Mouse (Mus musculus) midbrain, embryonic 16.5 days (tissue): ENCODE measurements around the gene Snx10. TPM values are rescaled to one million over a fixed set of nuclear protein-coding genes. Genes with fewer than 3 reads are reported as not detected.

Source experiments
- ATAC-seq: fragments of 200-750 bp; cut with Nextera tagmentation; 2 replicates; pipeline ENCODE4 v1.8.0; 2017; ENCODE audit warnings: moderate TSS enrichment
- H3K27ac ChIP-seq: fragments of 300-500 bp; sonication (generic); 2 replicates; pipeline ENCODE4 v1.5.1; 2014; ENCODE audit warnings: mild to moderate bottlenecking, low read length, mixed read lengths
- H3K27me3 ChIP-seq: fragments of 300-500 bp; sonication (generic); 2 replicates; pipeline ENCODE4 v1.6.1; 2014; ENCODE audit warnings: low read depth, low read length, mixed read lengths; ENCODE audit not compliant: control insufficient read depth, insufficient read depth
- H3K36me3 ChIP-seq: fragments of 300-500 bp; sonication (generic); 2 replicates; pipeline ENCODE4 v1.6.1; 2014; ENCODE audit warnings: mild to moderate bottlenecking, low read length, moderate library complexity, mixed read lengths; ENCODE audit not compliant: control insufficient read depth, insufficient read depth
- H3K4me1 ChIP-seq: fragments of 300-500 bp; sonication (generic); 2 replicates; pipeline ENCODE4 v1.6.1; 2014; ENCODE audit warnings: mild to moderate bottlenecking, low read length, mixed read lengths; ENCODE audit not compliant: control insufficient read depth, insufficient read depth
- H3K4me2 ChIP-seq: fragments of 300-500 bp; sonication (generic); 2 replicates; pipeline ENCODE4 v1.6.1; 2014; ENCODE audit warnings: mild to moderate bottlenecking, low read length, mixed read lengths
- H3K4me3 ChIP-seq: fragments of 300-500 bp; sonication (generic); 2 replicates; pipeline ENCODE4 v1.5.1; 2014; ENCODE audit warnings: low read depth, mild to moderate bottlenecking, low read length, moderate library complexity, mixed read lengths
- H3K9ac ChIP-seq: fragments of 300-500 bp; sonication (generic); 2 replicates; pipeline ENCODE4 v1.6.1; 2014; ENCODE audit warnings: low read depth, low read length, mixed read lengths
- H3K9me3 ChIP-seq: fragments of 300-500 bp; sonication (generic); replicated peaks from 2 replicates; pipeline ENCODE4 v1.6.1; 2014; ENCODE audit warnings: mild to moderate bottlenecking, low read length, mixed read lengths; ENCODE audit not compliant: control insufficient read depth, poor library complexity, severe bottlenecking
- WGBS: fragments of 180-500 bp; shearing (Covaris S2); extraction: QIAGEN DNeasy Blood & Tissue Kit; methylation state at CpG from one replicate; pipeline ENCODE4 v1.1.7; 2014; 5-methylcytosine and 5-hydroxymethylcytosine counted together
- polyA plus RNA-seq: library from polyadenylated mRNA; unstranded; fragments of >200 nt; fragmentation: Nextera tagmentation; extraction: Ambion mirVana; gene quantifications from 2 replicates; pipeline ENCODE4 v1.2.1, GENCODE M21; 2015

Gene Snx10
- polyA plus RNA-seq, 1 experiment from 2014 or later: 68.9 TPM

DNA sequence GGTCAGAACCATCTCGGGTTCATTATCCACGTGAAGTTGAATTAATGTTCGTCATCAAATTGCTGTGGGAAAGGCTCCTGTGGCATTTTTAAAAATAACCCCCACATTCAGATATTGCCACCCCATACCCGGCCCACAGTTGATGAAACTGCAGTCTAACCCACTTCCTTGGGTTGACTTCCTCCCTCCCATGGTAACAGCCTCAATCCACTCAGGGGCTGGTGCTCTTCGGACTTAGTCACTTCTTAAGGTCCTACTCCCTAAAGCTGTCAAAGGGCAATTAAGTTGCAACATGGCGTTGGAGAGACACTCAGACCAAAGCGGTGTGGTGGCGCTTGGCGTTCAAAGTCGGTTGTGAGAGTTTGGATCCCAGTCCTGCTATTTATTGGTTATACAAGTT is 80.0 kb downstream of the Snx10 start:
- ATAC-seq: no peak
- Histone ChIP-seq H3K9ac (no peak overlapping the region), H3K4me2 (no peak overlapping the region), H3K4me1 (peaks cover 34% of the 10 kb centered on the region), H3K4me3 (no peak overlapping the region), H3K27me3 (no peaks in the 10 kb centered on the region), H3K36me3 (no peaks in the 10 kb centered on the region), H3K27ac (no peak overlapping the region; the same call in 1 of the 2 replicates), H3K9me3 (no peaks in the 10 kb centered on the region)
- 86% methylated on average over 10 of the region's 10 CpGs for WGBS

DNA sequence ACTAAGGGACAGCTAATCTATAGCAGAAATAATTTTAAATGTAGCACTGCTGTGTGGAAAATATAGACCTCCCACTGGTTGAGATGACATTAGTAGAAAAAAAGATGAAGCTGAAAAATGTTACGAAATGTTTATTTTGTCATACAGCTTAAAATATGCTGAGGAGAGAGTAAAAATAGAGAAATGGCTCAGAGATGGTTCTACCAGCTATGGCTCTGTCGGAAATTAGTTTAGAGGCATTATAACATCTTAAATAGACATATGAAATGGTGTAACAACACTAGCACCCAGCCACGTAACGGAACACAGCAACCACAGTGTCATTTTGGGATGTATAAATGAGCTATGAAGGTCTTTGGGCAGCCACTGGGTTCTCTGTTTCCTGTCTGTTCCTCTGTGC is 82.5 kb downstream of the Snx10 start:
- Histone ChIP-seq H3K27ac (peak overlapping the region; percentile 78), H3K4me2 (no peak overlapping the region), H3K9me3 (no peaks in the 10 kb centered on the region), H3K4me1 (peaks cover 39% of the 10 kb centered on the region), H3K27me3 (no peaks in the 10 kb centered on the region), H3K36me3 (no peaks in the 10 kb centered on the region), H3K4me3 (no peak overlapping the region), H3K9ac (no peak overlapping the region)
- 62% methylated on average over 4 of the region's 4 CpGs for WGBS
- no peak for ATAC-seq

DNA sequence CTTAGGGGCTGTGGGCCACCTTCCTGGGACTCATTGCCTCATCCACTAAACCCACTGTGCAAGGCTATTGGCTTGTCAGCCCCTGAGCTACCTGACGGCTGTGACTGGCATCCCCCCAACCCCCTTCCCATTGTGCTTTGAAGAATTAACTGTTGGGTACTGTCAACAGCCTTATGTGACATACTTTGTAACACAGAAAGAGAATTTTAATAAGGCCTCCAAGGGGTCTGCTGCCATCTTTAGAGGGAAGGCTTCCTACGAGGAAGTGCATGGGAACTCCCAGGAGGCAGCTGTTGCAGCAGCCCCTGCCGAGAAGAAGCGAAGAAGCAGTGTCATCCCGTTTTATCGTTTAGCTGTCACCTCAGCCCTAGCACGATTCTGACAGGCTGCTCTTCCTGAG is 83.1 kb downstream of the Snx10 start:
- Histone ChIP-seq H3K4me1 (peaks cover 39% of the 10 kb centered on the region), H3K27ac (peak overlapping the region; percentile 78), H3K9ac (no peak overlapping the region), H3K4me2 (no peak overlapping the region), H3K9me3 (no peaks in the 10 kb centered on the region), H3K36me3 (no peaks in the 10 kb centered on the region), H3K27me3 (no peaks in the 10 kb centered on the region), H3K4me3 (no peak overlapping the region)
- WGBS: 21% methylated on average over 7 of the region's 7 CpGs
- ATAC-seq: peak; percentile 84

DNA sequence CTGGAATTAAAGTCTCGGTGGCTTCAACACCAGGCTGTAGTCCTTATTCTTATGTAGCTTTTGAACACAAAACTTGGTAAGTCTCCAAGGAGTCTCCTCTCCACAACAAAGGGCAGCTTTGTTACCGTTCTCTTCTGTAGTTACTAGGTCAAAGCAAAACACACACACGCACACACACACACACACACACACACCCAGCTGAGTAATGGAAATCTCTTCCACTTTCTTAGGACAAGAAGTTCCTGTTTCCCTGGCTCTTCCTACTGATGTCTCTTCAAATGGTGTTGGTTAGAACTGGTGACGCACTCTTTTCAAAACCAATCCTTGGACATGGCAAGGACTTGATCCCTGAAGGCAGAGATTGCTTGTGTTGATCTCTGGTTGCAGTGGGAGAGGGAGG is 87.9 kb downstream of the Snx10 start:
- no peaks in the 10 kb centered on the region for H3K27me3 ChIP-seq
- ATAC-seq: no peak
- no peaks in the 10 kb centered on the region for H3K9me3 ChIP-seq
- WGBS: 78% methylated on average over 4 of the region's 4 CpGs
- H3K27ac ChIP-seq: peak overlapping the region; percentile 93; the same call in 1 of the 2 replicates
- H3K4me1 ChIP-seq: peaks cover 26% of the 10 kb centered on the region
- H3K9ac ChIP-seq: no peak overlapping the region
- H3K36me3 ChIP-seq: no peaks in the 10 kb centered on the region
- no peak overlapping the region for H3K4me2 ChIP-seq
- H3K4me3 ChIP-seq: no peak overlapping the region

DNA sequence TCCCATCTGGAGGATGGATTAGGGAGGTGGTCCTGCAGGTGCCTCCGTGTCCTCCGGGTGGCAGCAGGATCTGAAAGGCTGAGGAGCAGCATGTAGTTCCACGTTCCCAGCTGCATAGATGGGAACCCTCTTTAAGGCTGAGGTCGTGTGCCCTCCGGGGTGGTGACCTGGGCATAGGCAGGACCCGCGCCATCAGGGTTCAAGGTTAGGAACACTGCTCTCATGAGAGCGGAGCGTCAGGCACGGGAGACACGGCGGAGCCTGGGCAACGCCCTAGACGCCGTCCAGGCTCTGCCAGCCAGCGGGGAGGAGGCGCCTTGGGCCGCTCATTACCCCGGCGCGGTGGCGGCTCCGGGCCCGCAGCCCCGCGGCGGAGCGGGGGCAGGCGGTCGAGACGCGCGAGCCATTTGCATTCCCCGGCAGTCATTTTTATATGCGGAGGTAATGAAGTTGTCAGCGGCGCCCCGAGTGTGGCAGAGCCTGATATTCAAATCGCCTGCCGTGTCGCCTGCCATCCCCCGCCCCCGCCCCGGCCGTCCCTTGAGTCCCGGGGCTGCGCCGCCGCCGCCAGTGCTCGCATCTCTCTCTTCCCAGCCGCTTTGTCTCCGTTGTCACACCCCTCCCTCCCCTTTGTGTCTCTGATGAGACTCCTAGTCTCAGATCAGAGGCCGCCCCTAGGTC is 88.8 kb downstream of the Snx10 start:
- H3K9me3 ChIP-seq: no peaks in the 10 kb centered on the region
- H3K4me2 ChIP-seq: peak overlapping the region; percentile 90
- no peaks in the 10 kb centered on the region for H3K36me3 ChIP-seq
- peak; percentile 89 for ATAC-seq
- H3K27ac ChIP-seq: peak overlapping the region; percentile 93
- under 1% methylated on average over 52 of the region's 54 CpGs for WGBS
- peak overlapping the region; percentile 49 for H3K4me3 ChIP-seq
- H3K9ac ChIP-seq: peak overlapping the region; percentile 84
- H3K4me1 ChIP-seq: peaks cover 18% of the 10 kb centered on the region
- no peaks in the 10 kb centered on the region for H3K27me3 ChIP-seq

DNA sequence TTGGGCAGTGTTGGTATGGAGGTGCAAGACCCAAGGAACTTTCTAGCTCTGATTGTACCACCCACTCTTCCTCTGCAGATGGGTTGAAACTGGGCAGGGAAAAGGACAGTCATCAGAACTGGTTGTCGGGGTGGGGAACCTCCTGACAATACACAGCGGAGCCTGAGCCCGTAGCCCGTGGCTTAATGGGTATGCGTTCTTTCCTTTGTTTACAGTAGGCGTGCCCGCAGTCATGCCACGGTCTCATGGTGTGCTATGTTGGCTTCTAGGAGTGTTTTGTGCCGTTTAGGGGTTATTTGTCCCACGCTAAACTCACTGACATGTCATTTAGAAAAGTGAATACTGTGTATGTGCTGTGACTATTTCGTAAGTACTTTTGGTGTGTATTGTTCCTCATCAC is 90.0 kb downstream of the Snx10 start:
- no peak overlapping the region for H3K9ac ChIP-seq
- no peak overlapping the region for H3K4me2 ChIP-seq
- H3K36me3 ChIP-seq: no peaks in the 10 kb centered on the region
- peak overlapping the region; percentile 20; the same call in 1 of the 2 replicates for H3K27ac ChIP-seq
- peaks cover 17% of the 10 kb centered on the region for H3K4me1 ChIP-seq
- ATAC-seq: no peak
- no peaks in the 10 kb centered on the region for H3K27me3 ChIP-seq
- WGBS: 72% methylated on average over 11 of the region's 11 CpGs
- no peaks in the 10 kb centered on the region for H3K9me3 ChIP-seq
- H3K4me3 ChIP-seq: no peak overlapping the region

DNA sequence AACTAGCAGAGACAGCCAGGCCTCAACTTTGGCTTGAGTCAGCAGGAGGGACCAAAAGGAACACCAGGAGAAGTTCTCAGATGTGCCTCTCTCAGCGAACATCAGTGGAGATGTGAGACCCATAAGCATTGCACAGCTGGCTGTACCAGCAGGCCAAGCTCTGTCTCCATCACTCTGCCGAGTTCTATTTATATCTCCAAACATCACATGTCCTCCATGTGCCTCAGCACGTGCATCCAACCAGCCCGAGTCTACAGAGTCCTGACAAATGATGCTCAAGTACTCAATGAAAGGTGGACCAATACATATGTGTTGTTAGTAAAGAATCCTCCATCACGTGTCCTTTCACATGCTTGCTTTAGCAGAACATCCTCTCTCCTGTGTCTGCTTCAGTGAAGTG is 103.1 kb downstream of the Snx10 start:
- no peaks in the 10 kb centered on the region for H3K9me3 ChIP-seq
- 89% methylated on average over 5 of the region's 5 CpGs for WGBS

DNA sequence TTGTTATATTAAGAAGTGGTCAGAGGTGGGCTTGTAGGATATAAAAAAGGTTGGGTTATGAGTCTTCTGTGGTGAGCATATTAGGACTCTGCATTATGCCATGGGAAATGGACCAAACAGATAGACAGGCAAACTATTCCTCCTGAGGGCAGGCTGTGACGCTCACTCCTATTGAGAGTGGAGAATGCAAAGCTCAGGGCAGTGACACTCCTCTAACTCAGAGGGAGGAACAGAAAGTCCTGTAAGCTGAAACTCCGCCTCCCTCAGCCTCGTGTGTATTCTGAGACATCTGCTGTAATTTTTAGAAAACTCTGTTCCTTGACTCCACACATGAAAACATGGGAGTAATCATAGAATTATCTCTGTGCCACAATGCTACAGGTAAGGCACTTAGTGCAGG is 106.0 kb downstream of the Snx10 start:
- H3K36me3 ChIP-seq: no peaks in the 10 kb centered on the region
- no peak for ATAC-seq
- WGBS: 67% methylated on average over 3 of the region's 3 CpGs
- H3K4me1 ChIP-seq: no peaks in the 10 kb centered on the region
- no peaks in the 10 kb centered on the region for H3K27me3 ChIP-seq
- H3K9ac ChIP-seq: no peak overlapping the region
- no peak overlapping the region for H3K4me2 ChIP-seq
- no peak overlapping the region for H3K4me3 ChIP-seq
- H3K27ac ChIP-seq: no peak overlapping the region
- no peaks in the 10 kb centered on the region for H3K9me3 ChIP-seq

More for the DNA sequence above, 103.1 kb downstream of the Snx10 start:
- no peak overlapping the region for H3K27ac ChIP-seq
- no peak overlapping the region for H3K4me2 ChIP-seq
- H3K4me1 ChIP-seq: no peaks in the 10 kb centered on the region
- H3K27me3 ChIP-seq: no peaks in the 10 kb centered on the region
- no peak for ATAC-seq
- H3K9ac ChIP-seq: no peak overlapping the region
- no peak overlapping the region for H3K4me3 ChIP-seq
- H3K36me3 ChIP-seq: no peaks in the 10 kb centered on the region

DNA sequence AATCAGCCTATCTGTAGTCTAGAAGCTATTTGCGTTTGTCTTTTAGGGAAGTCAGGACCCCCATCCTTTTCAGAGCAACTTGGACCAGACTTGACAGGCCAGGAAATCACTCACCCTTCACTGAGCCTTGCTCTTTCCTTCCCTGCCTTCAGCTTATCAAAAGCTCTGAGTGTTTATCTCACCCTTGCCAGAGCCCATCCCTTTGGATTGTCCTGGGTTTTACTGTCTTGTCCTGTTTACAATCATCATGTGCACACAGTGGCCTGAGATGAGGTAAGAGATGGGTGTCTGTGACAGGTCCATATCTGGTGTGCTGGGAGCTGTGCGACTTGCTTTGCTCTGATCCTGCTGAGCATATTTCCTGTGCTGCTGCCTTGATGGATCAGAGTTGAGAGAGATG is 106.5 kb downstream of the Snx10 start:
- Histone ChIP-seq H3K27me3 (no peaks in the 10 kb centered on the region), H3K9me3 (no peaks in the 10 kb centered on the region), H3K4me1 (no peaks in the 10 kb centered on the region), H3K27ac (no peak overlapping the region), H3K4me2 (no peak overlapping the region), H3K9ac (no peak overlapping the region), H3K36me3 (no peaks in the 10 kb centered on the region), H3K4me3 (no peak overlapping the region)
- ATAC-seq: no peak
- 79% methylated on average over 2 of the region's 2 CpGs for WGBS
